Mouse (Mus musculus) bone marrow, adult 2 months (tissue): ENCODE results near the gene Tead1.

Source experiments
- CTCF ChIP-seq: fragments of 200-500 bp; IDR thresholded peaks from 2 replicates; pipeline ENCODE4 v1.5.1; 2011; ENCODE audit warnings: low read length, control low read depth; ENCODE audit not compliant: control insufficient read depth, insufficient read depth
- POLR2A ChIP-seq: fragments of 200-500 bp; IDR thresholded peaks from 2 replicates; pipeline ENCODE4 v1.6.1; 2011; ENCODE audit warnings: low read depth, mild to moderate bottlenecking, control low read depth, low read length, borderline replicate concordance; ENCODE audit not compliant: control insufficient read depth

- TF ChIP-seq CTCF (no peak), POLR2A (no peak)
Observed at GRCm38 (mm10) chr7:112762870-112763269, 83.8 kb downstream of the Tead1 start.
